Mouse (Mus musculus) T-helper 17 cell (primary cell): ENCODE data around the gene Naxd.
"Not testable (repeated sequence)": the region's sequence is repeated elsewhere in the genome, so short reads cannot be mapped to it uniquely, and the experiment has no call there.

Experiments used
- in situ Hi-C, 2 experiments: fragments of 300-600 bp; cut with MboI, MseI; formaldehyde crosslinking; loops; 1 replicate in 1 of 2; 2 replicates in 1 of 2; pipeline ENCODE4 v1.15.1; 2025; ENCODE audit warnings: high pct_unique_total_duplicates in 2 of 2

Gene Naxd

GRCm38 (mm10) chr8:11470694-11471093 lies 26.6 kb upstream of the Naxd start:
- in situ Hi-C loops = loop anchor here in 1 of 2 experiments (5.0 kb wide), 1 partner anchor 1493 kb away; the partner anchor contains the start of genes Abhd13 and Lig4

GRCm38 (mm10) chr8:11471309-11471708 lies 26.0 kb upstream of the Naxd start:
- in situ Hi-C loops = loop anchor here in 1 of 2 experiments (5.0 kb wide), 1 partner anchor 1494 kb away; the partner anchor contains the start of genes Abhd13 and Lig4

GRCm38 (mm10) chr8:11473072-11473471 lies 24.2 kb upstream of the Naxd start:
- in situ Hi-C loops = loop anchor here in 1 of 2 experiments (5.0 kb wide), 1 partner anchor 1496 kb away; the partner anchor contains the start of genes Abhd13 and Lig4

- in situ Hi-C loops = no loop called here
These were observed 21.9 kb upstream of the Naxd start for GRCm38 (mm10) chr8:11475397-11475796.

GRCm38 (mm10) chr8:11475876-11476275 lies 21.4 kb upstream of the Naxd start:
- in situ Hi-C loops = no loop called here

GRCm38 (mm10) chr8:11476338-11477177 lies 20.7 kb upstream of the Naxd start:
- in situ Hi-C loops = no loop called here

- in situ Hi-C loops = no loop called here
These were observed 20.1 kb upstream of the Naxd start for GRCm38 (mm10) chr8:11477178-11477553.

GRCm38 (mm10) chr8:11477811-11478761 lies 19.2 kb upstream of the Naxd start, which contains the start of gene Rab20:
TSS of gene Rab20 (minus strand) at chr8:11478710.
- in situ Hi-C loops = no loop called here

- in situ Hi-C loops = no loop called here
These were observed 18.3 kb upstream of the Naxd start for GRCm38 (mm10) chr8:11478807-11479527.

- in situ Hi-C loops = no loop called here
These were observed 17.7 kb upstream of the Naxd start for GRCm38 (mm10) chr8:11479591-11479990.

- in situ Hi-C loops = loop anchor here (5.0 kb wide), 1 partner anchor 35 kb away; no protein-coding TSS in a partner anchor
These were observed 15.4 kb upstream of the Naxd start for GRCm38 (mm10) chr8:11481876-11482275.

- in situ Hi-C loops = loop anchor here (5.0 kb wide), 1 partner anchor 35 kb away; no protein-coding TSS in a partner anchor
These were observed 14.8 kb upstream of the Naxd start for GRCm38 (mm10) chr8:11482537-11482936.

GRCm38 (mm10) chr8:11486142-11486541 lies 11.2 kb upstream of the Naxd start:
- in situ Hi-C loops = no loop called here

- in situ Hi-C loops = no loop called here
These were observed 10.1 kb upstream of the Naxd start for GRCm38 (mm10) chr8:11487229-11487628.

GRCm38 (mm10) chr8:11492340-11492739 lies 5.0 kb upstream of the Naxd start:
- in situ Hi-C loops = not testable (repeated sequence)

GRCm38 (mm10) chr8:11498281-11498680 lies 975 bp downstream of the Naxd start:
- in situ Hi-C loops = no loop called here

- in situ Hi-C loops = no loop called here
These were observed 1.6 kb downstream of the Naxd start for GRCm38 (mm10) chr8:11498786-11499485.

- in situ Hi-C loops = no loop called here
These were observed 6.3 kb downstream of the Naxd start for GRCm38 (mm10) chr8:11503476-11504232.

GRCm38 (mm10) chr8:11506074-11506473 lies 8.8 kb downstream of the Naxd start:
- in situ Hi-C loops = loop anchor here in 1 of 2 experiments (5.0 kb wide), 1 partner anchor 41 kb away; no protein-coding TSS in a partner anchor
